Mouse (Mus musculus): ENCODE measurements at regions not wholly inside any gene's neighbourhood (a gene's known extent, or its start where the extent isn't known, plus 50 kb on each side); places are given as distances from the start of the nearest gene placed in this dataset.

DNA sequence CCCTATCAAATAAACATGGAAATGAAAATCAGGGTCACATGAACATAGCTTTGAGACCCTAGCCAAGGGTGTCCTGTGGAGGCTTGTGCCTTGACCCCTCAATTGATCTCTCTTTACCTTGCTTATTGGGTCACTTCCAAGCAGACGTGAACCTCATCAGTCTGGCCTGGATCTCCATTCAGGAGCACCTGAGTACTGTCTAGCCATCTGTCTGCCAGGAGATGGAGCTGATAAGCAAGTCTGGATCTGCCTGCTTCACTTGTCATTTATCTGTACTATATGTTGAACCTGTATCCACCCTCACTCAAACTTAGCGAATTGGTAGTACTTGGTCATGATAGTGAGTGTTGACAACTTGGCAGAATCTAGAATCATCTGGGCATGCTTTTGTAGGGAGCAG lies 58.2 kb upstream of the Cacnb2 start:
- Histone ChIP-seq H3K27ac (ENCODE audit: insufficient read depth, low read depth) (no peak overlapping the region), H3K27me3 (replicated peaks) (no peaks in the 10 kb centered on the region), H3K4me1 (ENCODE audit: control insufficient read depth in 1 of 2, insufficient read depth in 2 of 2) (no peaks in the 10 kb centered on the region), H3K4me2 (ENCODE audit: insufficient read depth, low read depth, poor library complexity, severe bottlenecking) (no peak overlapping the region), H3K79me2 (replicated peaks; ENCODE audit: control insufficient read depth, extremely low read depth, insufficient read depth, poor library complexity, severe bottlenecking) (no peaks in the 10 kb centered on the region), H3K9me3 (replicated peaks; ENCODE audit: low read length) (no peaks in the 10 kb centered on the region), H3K4me3 (replicated peaks in 1 of 3; ENCODE audit: low read depth in 2 of 3, low read length in 2 of 3, poor library complexity in 1 of 3) (no peak overlapping the region), H3K36me3 (replicated peaks in 1 of 2; ENCODE audit: control insufficient read depth in 1 of 2, insufficient read depth in 1 of 2, low read length in 1 of 2) (no peaks in the 10 kb centered on the region), H3K9ac (ENCODE audit: insufficient read depth, low read depth) (no peak overlapping the region)
- dilution Hi-C loops (cut with MboI; ENCODE audit: extremely low pct_ligation_motif_present, extremely low pct_unique_long_range_greater_than_20kb, low sequenced_read_pairs), result no loop called here
- DNase-seq (ENCODE audit: extremely low read depth), result peak; percentile 18
- in situ Hi-C loops (cut with MboI; ENCODE audit: low pct_ligation_motif_present, low pct_unique_long_range_greater_than_20kb, low sequenced_read_pairs), result no loop called here
- peak; percentile 72 for TF ChIP-seq SMC3 (IDR thresholded peaks at IDR 0.05; ENCODE audit: low read depth, low read length)
- no peak for TF ChIP-seq CHD1 (IDR thresholded peaks at IDR 0.05; ENCODE audit: low read depth, low read length)
- TF ChIP-seq TCF12 (IDR thresholded peaks at IDR 0.05; ENCODE audit: low read depth, low read length), result no peak
- TF ChIP-seq CTCF (conservative IDR thresholded peaks at IDR 0.05 in 1 of 2, IDR thresholded peaks at IDR 0.05 in 1 of 2; ENCODE audit: low read depth in 2 of 2, low read length in 2 of 2), result peak in 1 of 2 experiments; percentile 64; a peak in 2 of 4 replicates
- TF ChIP-seq PAX5 (IDR thresholded peaks at IDR 0.05; ENCODE audit: low read length), result no peak
- peak; percentile 58 for TF ChIP-seq RAD21 (IDR thresholded peaks at IDR 0.05; ENCODE audit: low read depth, low read length)

GRCm38 (mm10) chr2:14548650-14549049 lies 54.2 kb upstream of the Cacnb2 start:
- Histone ChIP-seq H3K9ac (ENCODE audit: insufficient read depth, low read depth) (no peak overlapping the region), H3K27me3 (replicated peaks) (no peaks in the 10 kb centered on the region), H3K36me3 (replicated peaks in 1 of 2; ENCODE audit: control insufficient read depth in 1 of 2, insufficient read depth in 1 of 2, low read length in 1 of 2) (no peaks in the 10 kb centered on the region), H3K9me3 (replicated peaks; ENCODE audit: low read length) (no peaks in the 10 kb centered on the region), H3K79me2 (replicated peaks; ENCODE audit: control insufficient read depth, extremely low read depth, insufficient read depth, poor library complexity, severe bottlenecking) (no peaks in the 10 kb centered on the region), H3K4me2 (ENCODE audit: insufficient read depth, low read depth, poor library complexity, severe bottlenecking) (no peak overlapping the region), H3K4me3 (replicated peaks in 1 of 3; ENCODE audit: low read depth in 2 of 3, low read length in 2 of 3, poor library complexity in 1 of 3) (no peak overlapping the region), H3K27ac (ENCODE audit: insufficient read depth, low read depth) (no peak overlapping the region), H3K4me1 (ENCODE audit: control insufficient read depth in 1 of 2, insufficient read depth in 2 of 2) (no peaks in the 10 kb centered on the region)
- dilution Hi-C loops (cut with MboI; ENCODE audit: extremely low pct_ligation_motif_present, extremely low pct_unique_long_range_greater_than_20kb, low sequenced_read_pairs), result no loop called here
- in situ Hi-C loops (cut with MboI; ENCODE audit: low pct_ligation_motif_present, low pct_unique_long_range_greater_than_20kb, low sequenced_read_pairs), result no loop called here
- TF ChIP-seq ELF1 (IDR thresholded peaks at IDR 0.05; ENCODE audit: low read depth, low read length), result no peak
- no peak for TF ChIP-seq MYC (IDR thresholded peaks at IDR 0.05; ENCODE audit: low read depth, low read length)
- no peak for TF ChIP-seq EP300 (IDR thresholded peaks at IDR 0.05; ENCODE audit: low read length)
- TF ChIP-seq IRF4 (IDR thresholded peaks at IDR 0.05; ENCODE audit: low read depth, low read length), result no peak
- TF ChIP-seq ZC3H11A (IDR thresholded peaks at IDR 0.05; ENCODE audit: low read depth, low read length), result no peak
- TF ChIP-seq JUN (IDR thresholded peaks at IDR 0.05; ENCODE audit: insufficient read depth, low read depth, low read length), result no peak
- no peak for TF ChIP-seq BHLHE40 (IDR thresholded peaks at IDR 0.05; ENCODE audit: low read depth, low read length)
- no peak for TF ChIP-seq USF1 (IDR thresholded peaks at IDR 0.05; ENCODE audit: low read depth, low read length)
- no peak for TF ChIP-seq ZKSCAN1 (IDR thresholded peaks at IDR 0.05; ENCODE audit: borderline replicate concordance, low read depth, low read length)
- no peak for DNase-seq (ENCODE audit: extremely low read depth)

GRCm38 (mm10) chr2:14549560-14549959 lies 53.3 kb upstream of the Cacnb2 start:
- Histone ChIP-seq H3K4me2 (ENCODE audit: insufficient read depth, low read depth, poor library complexity, severe bottlenecking) (no peak overlapping the region), H3K27ac (ENCODE audit: insufficient read depth, low read depth) (no peak overlapping the region), H3K27me3 (replicated peaks) (no peaks in the 10 kb centered on the region), H3K79me2 (replicated peaks; ENCODE audit: control insufficient read depth, extremely low read depth, insufficient read depth, poor library complexity, severe bottlenecking) (no peaks in the 10 kb centered on the region), H3K9me3 (replicated peaks; ENCODE audit: low read length) (no peaks in the 10 kb centered on the region), H3K4me1 (ENCODE audit: control insufficient read depth in 1 of 2, insufficient read depth in 2 of 2) (no peaks in the 10 kb centered on the region), H3K36me3 (replicated peaks in 1 of 2; ENCODE audit: control insufficient read depth in 1 of 2, insufficient read depth in 1 of 2, low read length in 1 of 2) (no peaks in the 10 kb centered on the region), H3K4me3 (replicated peaks in 1 of 3; ENCODE audit: low read depth in 2 of 3, low read length in 2 of 3, poor library complexity in 1 of 3) (no peak overlapping the region), H3K9ac (ENCODE audit: insufficient read depth, low read depth) (no peak overlapping the region)
- no peak for TF ChIP-seq JUN (IDR thresholded peaks at IDR 0.05; ENCODE audit: insufficient read depth, low read depth, low read length)
- TF ChIP-seq RCOR1 (conservative IDR thresholded peaks at IDR 0.05; ENCODE audit: low read depth, low read length), result no peak
- no peak for TF ChIP-seq CHD2 (IDR thresholded peaks at IDR 0.05; ENCODE audit: low read length)
- TF ChIP-seq SMC3 (IDR thresholded peaks at IDR 0.05; ENCODE audit: low read depth, low read length), result no peak
- TF ChIP-seq UBTF (IDR thresholded peaks at IDR 0.05; ENCODE audit: low read depth, low read length), result no peak
- TF ChIP-seq MAFK (IDR thresholded peaks at IDR 0.05; ENCODE audit: insufficient replicate concordance, low read length), result no peak
- TF ChIP-seq NELFE (IDR thresholded peaks at IDR 0.05; ENCODE audit: low read depth, low read length), result no peak
- no peak for TF ChIP-seq SIN3A (IDR thresholded peaks at IDR 0.05; ENCODE audit: low read length)
- no peak for TF ChIP-seq TBP (conservative IDR thresholded peaks at IDR 0.05; ENCODE audit: low read depth, low read length)
- no peak for TF ChIP-seq GABPA (IDR thresholded peaks at IDR 0.05; ENCODE audit: insufficient replicate concordance, low read depth, low read length)
- TF ChIP-seq ETS1 (conservative IDR thresholded peaks at IDR 0.05; ENCODE audit: low read depth, low read length), result no peak
- TF ChIP-seq NRF1 (IDR thresholded peaks at IDR 0.05; ENCODE audit: low read depth, low read length), result no peak
- TF ChIP-seq MAZ (IDR thresholded peaks at IDR 0.05; ENCODE audit: low read depth, low read length), result no peak
- no peak for TF ChIP-seq POLR2AphosphoS2 (IDR thresholded peaks at IDR 0.05; ENCODE audit: low read depth, low read length)
- TF ChIP-seq ZMIZ1 (IDR thresholded peaks at IDR 0.05; ENCODE audit: low read depth, low read length), result no peak
- no peak for TF ChIP-seq CHD1 (IDR thresholded peaks at IDR 0.05; ENCODE audit: low read depth, low read length)
- in situ Hi-C loops (cut with MboI; ENCODE audit: low pct_ligation_motif_present, low pct_unique_long_range_greater_than_20kb, low sequenced_read_pairs) (no loop called here), dilution Hi-C loops (cut with MboI; ENCODE audit: extremely low pct_ligation_motif_present, extremely low pct_unique_long_range_greater_than_20kb, low sequenced_read_pairs) (no loop called here)
- no peak for DNase-seq (ENCODE audit: extremely low read depth)
